Mouse (Mus musculus) forebrain, embryonic 10.5 days (tissue): ENCODE data around the gene Slc16a6. TPM values are rescaled to one million over a fixed set of nuclear protein-coding genes. Genes with fewer than 3 reads are reported as not detected.

ENCODE experiments used
- DNase-seq: peaks from one replicate; pipeline ENCODE4 v3.0.0-alpha.2; 2017; ENCODE audit warnings: low spot score; ENCODE audit errors: extremely low spot score
- H3K27ac ChIP-seq: fragments of 300-500 bp; sonication (generic); 2 replicates; pipeline ENCODE4 v1.5.1; 2016; ENCODE audit warnings: mild to moderate bottlenecking
- H3K27me3 ChIP-seq: fragments of 300-500 bp; sonication (generic); 2 replicates; pipeline ENCODE4 v1.6.1; 2016; ENCODE audit warnings: mild to moderate bottlenecking; ENCODE audit not compliant: poor library complexity, severe bottlenecking
- H3K36me3 ChIP-seq: fragments of 300-500 bp; sonication (generic); replicated peaks from 2 replicates; pipeline ENCODE4 v1.6.1; 2016; ENCODE audit warnings: mild to moderate bottlenecking, moderate library complexity
- H3K4me1 ChIP-seq: fragments of 300-500 bp; sonication (generic); 2 replicates; pipeline ENCODE4 v1.6.1; 2016
- H3K4me3 ChIP-seq: fragments of 300-500 bp; sonication (generic); 2 replicates; pipeline ENCODE4 v1.5.1; 2016; ENCODE audit warnings: mild to moderate bottlenecking, moderate library complexity
- H3K9me3 ChIP-seq: fragments of 300-500 bp; sonication (generic); 2 replicates; pipeline ENCODE4 v1.6.1; 2016; ENCODE audit warnings: mild to moderate bottlenecking, moderate library complexity
- WGBS: fragments of 180-500 bp; shearing (Covaris S2); methylation state at CpG from one replicate; pipeline ENCODE4 v1.1.7; 2016; 5-methylcytosine and 5-hydroxymethylcytosine counted together
- microRNA-seq: library from miRNA; unstranded; fragments of <30 nt; microRNA quantifications from one replicate; pipeline ENCODE4, GENCODE M21; 2017
- polyA plus RNA-seq: library from polyadenylated mRNA; unstranded; fragments of >200 nt; fragmentation: Nextera tagmentation; extraction: Ambion mirVana; gene quantifications from 2 replicates; pipeline ENCODE4 v1.2.1, GENCODE M21; 2016

The Slc16a6 gene
- polyA plus RNA-seq, 1 experiment from 2014 or later, result 6.8 TPM

- WGBS, result 83% methylated on average over 9 of the region's 9 CpGs
- H3K9me3 ChIP-seq, result peaks cover 3% of the 10 kb centered on the region; the same call in 1 of the 2 replicates
- no peak overlapping the region for H3K4me3 ChIP-seq
- DNase-seq, result no peak
- H3K36me3 ChIP-seq, result no peaks in the 10 kb centered on the region
- peaks cover 7% of the 10 kb centered on the region for H3K4me1 ChIP-seq
- H3K27ac ChIP-seq, result no peak overlapping the region
- 0 out of 2 replicates have a peak, but pooled peaks cover 6% of the 10 kb centered on the region for H3K27me3 ChIP-seq
Measured at GRCm38 (mm10) chr11:109417472-109418040, 55.8 kb downstream of the Slc16a6 start.

DNA sequence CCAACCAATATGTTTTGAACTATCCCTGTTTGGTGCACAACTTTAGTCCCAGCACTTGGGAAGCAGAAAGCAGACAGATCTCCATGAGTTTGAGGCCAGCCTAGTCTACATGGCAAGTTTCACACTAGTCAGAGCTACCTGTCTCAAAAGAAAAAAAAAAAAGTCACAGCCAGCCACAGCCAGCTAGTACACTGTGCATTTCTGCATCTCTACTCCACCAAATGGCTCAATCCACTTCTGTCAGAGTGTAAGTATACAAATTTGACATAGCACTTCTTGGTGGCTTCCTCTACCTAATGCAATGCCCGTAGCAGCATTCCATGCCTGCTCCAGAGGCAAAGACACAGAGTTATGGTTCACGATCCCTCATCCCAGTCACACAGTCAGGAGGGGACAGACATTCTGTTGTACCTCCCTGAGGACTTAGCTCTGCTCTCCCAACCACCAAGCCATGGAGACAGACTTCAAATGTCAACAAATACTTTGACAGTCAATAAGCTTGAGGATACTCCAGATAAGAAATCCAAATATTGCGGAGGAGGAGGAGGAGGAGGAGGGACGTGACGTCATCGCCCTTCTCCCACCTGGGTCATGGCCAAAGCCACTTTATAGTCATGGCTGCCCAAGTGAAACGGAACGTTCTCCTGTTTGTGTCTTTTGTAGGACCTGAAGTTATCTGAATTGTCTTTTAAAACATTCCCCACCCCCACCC, 56.5 kb downstream of the Slc16a6 start:
- 90% methylated on average over 8 of the region's 8 CpGs for WGBS

GRCm38 (mm10) chr11:109414802-109415201, 58.6 kb downstream of the Slc16a6 start:
- no peak overlapping the region for H3K4me3 ChIP-seq
- WGBS, result 89% methylated on average over 5 of the region's 5 CpGs

More for the DNA sequence above, 56.5 kb downstream of the Slc16a6 start:
- no peak for DNase-seq
- Histone ChIP-seq H3K27ac (no peak overlapping the region), H3K36me3 (no peaks in the 10 kb centered on the region), H3K4me1 (peaks cover 7% of the 10 kb centered on the region), H3K9me3 (no peaks in the 10 kb centered on the region), H3K27me3 (0 out of 2 replicates have a peak, but pooled peaks cover 6% of the 10 kb centered on the region), H3K4me3 (no peak overlapping the region)

GRCm38 (mm10) chr11:109413617-109414016, 59.8 kb downstream of the Slc16a6 start, which contains the start of gene 9930022D16Rik:
TSS of gene 9930022D16Rik (plus strand) at chr11:109413917.
- WGBS, result 94% methylated on average over 6 of the region's 6 CpGs
- Histone ChIP-seq H3K27ac (no peak within 1 kb of the TSS), H3K36me3 (no peaks in the 10 kb centered on the region), H3K4me3 (no peak within 1 kb of the TSS), H3K9me3 (no peaks in the 10 kb centered on the region), H3K4me1 (no peaks in the 10 kb centered on the region), H3K27me3 (no peaks in the 10 kb centered on the region)
- DNase-seq, result no peak

More at GRCm38 (mm10) chr11:109414802-109415201, 58.6 kb downstream of the Slc16a6 start:
- Histone ChIP-seq H3K27ac (no peak overlapping the region), H3K27me3 (0 out of 2 replicates have a peak, but pooled peaks cover 2% of the 10 kb centered on the region), H3K9me3 (no peaks in the 10 kb centered on the region), H3K4me1 (peaks cover 2% of the 10 kb centered on the region), H3K36me3 (no peaks in the 10 kb centered on the region)
- no peak for DNase-seq

GRCm38 (mm10) chr11:109410197-109410980, 63.0 kb downstream of the Slc16a6 start:
- WGBS, result 93% methylated on average over 15 of the region's 15 CpGs
- H3K27ac ChIP-seq, result no peak overlapping the region
- H3K4me1 ChIP-seq, result no peaks in the 10 kb centered on the region
- DNase-seq, result no peak
- H3K4me3 ChIP-seq, result no peak overlapping the region
- no peaks in the 10 kb centered on the region for H3K36me3 ChIP-seq
- no peaks in the 10 kb centered on the region for H3K9me3 ChIP-seq
- H3K27me3 ChIP-seq, result no peaks in the 10 kb centered on the region

DNA sequence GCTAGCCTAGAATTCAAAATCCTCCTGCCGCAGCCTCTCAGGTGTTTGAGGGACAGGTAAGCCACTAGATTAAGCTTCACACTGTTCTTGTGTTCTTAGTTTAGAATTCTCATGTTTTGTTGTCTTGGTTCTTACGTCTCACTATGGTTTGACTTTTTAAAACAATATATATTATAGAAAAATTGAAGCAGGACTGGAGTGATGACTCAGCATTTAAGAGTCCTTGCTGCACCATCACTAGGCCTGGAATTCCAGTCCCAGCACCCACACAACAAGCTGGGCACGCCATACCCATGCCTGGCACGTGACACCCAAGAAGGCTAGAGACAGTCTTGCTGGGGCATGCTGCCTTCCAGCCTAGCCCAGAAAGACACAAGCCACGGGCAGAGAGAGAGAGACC, 67.0 kb downstream of the Slc16a6 start:
- H3K36me3 ChIP-seq, result no peaks in the 10 kb centered on the region; the same call in 1 of the 2 replicates
- 92% methylated on average over 5 of the region's 5 CpGs for WGBS
- DNase-seq, result no peak
- H3K9me3 ChIP-seq, result no peaks in the 10 kb centered on the region
- H3K27me3 ChIP-seq, result no peaks in the 10 kb centered on the region
- H3K4me3 ChIP-seq, result no peak overlapping the region
- H3K4me1 ChIP-seq, result no peaks in the 10 kb centered on the region
- no peak overlapping the region for H3K27ac ChIP-seq

Small RNA genes within 50 kb of the gene (microRNA-seq; reads per million reads assigned to microRNA genes)
- not detected for gene Gm25540

Other genes starting within 250 kb of the Slc16a6 start
- 1.3 and 2.0 TPM in 2 replicates for gene Rgs9, start 175.5 kb downstream of the Slc16a6 start, polyA plus RNA-seq
- gene Gna13, start 110.8 kb downstream of the Slc16a6 start, polyA plus RNA-seq, result 16.8 and 18.3 TPM in 2 replicates
- gene 9930022D16Rik, start 59.7 kb downstream of the Slc16a6 start, polyA plus RNA-seq, result not detected in 2 replicates
- gene Amz2, start 47.7 kb downstream of the Slc16a6 start, polyA plus RNA-seq, result 41.9 and 44.4 TPM in 2 replicates
- 2.2 and 2.8 TPM in 2 replicates for gene Arsg, start 224 bp downstream of the Slc16a6 start, polyA plus RNA-seq
- 15.7 and 18.4 TPM in 2 replicates for gene Wipi1, start 138.4 kb upstream of the Slc16a6 start, polyA plus RNA-seq
- 300 TPM in 2 replicates for gene Prkar1a, start 175.8 kb upstream of the Slc16a6 start, polyA plus RNA-seq
- gene Fam20a, start 248.7 kb upstream of the Slc16a6 start, polyA plus RNA-seq, result 1.2 and 2.0 TPM in 2 replicates